Mouse (Mus musculus): ENCODE data around the gene Fxyd6. TPM values are rescaled to one million over a fixed set of nuclear protein-coding genes. Genes with fewer than 3 reads are reported as not detected.

Fxyd6 gene
- polyA plus RNA-seq (2015; fragmentation: Nextera tagmentation; extraction: Ambion mirVana): 679 and 766 TPM in 2 replicates

DNA sequence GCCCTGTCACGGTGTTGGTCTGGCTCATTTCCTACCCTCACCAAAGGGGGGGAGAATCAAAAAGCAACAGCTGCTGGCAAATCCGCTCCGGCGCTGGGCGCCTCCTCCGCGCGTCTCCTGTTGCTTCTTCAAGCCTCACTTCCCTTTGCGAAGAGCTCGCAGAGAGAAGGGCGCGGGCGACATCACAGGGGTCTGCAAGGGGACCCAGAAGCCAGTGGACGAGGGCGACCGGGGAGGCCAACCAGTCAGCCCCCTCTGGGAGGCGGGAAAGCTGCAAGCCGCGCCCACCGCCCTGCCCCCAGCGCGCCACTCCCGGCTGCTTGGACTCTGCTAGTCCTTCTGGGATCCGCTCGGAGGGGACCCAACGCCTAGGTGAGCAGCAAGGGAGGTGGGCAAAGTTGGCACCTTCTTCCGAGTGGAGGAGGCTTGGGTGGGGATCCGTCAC, at the start of gene Fxyd6:
Gene Fxyd6, plus strand, starts transcription at position 69 of the 445 bp plus-strand sequence.
- peak within 1 kb of the TSS; percentile 78 for H3K4me3 ChIP-seq (ENCODE audit: low read length)
- WGBS: under 1% methylated on average over 28 of the region's 28 CpGs
- peak within 1 kb of the TSS; percentile 84 for H3K4me2 ChIP-seq (ENCODE audit: low read length)
- peak within 1 kb of the TSS; percentile 88 for H3K27ac ChIP-seq (ENCODE audit: low read depth, low read length)
- no peaks in the 10 kb centered on the region for H3K27me3 ChIP-seq (replicated peaks; ENCODE audit: control insufficient read depth, insufficient read depth, low read length)
- ATAC-seq: peak; percentile 84
- peak within 1 kb of the TSS; percentile 85 for H3K9ac ChIP-seq (ENCODE audit: low read depth, low read length)
- H3K4me1 ChIP-seq (ENCODE audit: control insufficient read depth, insufficient read depth, low read depth, low read length): peaks cover 23% of the 10 kb centered on the region
- H3K9me3 ChIP-seq (ENCODE audit: control insufficient read depth, low read length): no peaks in the 10 kb centered on the region
- H3K36me3 ChIP-seq (ENCODE audit: control insufficient read depth, insufficient read depth, low read length): no peaks in the 10 kb centered on the region

DNA sequence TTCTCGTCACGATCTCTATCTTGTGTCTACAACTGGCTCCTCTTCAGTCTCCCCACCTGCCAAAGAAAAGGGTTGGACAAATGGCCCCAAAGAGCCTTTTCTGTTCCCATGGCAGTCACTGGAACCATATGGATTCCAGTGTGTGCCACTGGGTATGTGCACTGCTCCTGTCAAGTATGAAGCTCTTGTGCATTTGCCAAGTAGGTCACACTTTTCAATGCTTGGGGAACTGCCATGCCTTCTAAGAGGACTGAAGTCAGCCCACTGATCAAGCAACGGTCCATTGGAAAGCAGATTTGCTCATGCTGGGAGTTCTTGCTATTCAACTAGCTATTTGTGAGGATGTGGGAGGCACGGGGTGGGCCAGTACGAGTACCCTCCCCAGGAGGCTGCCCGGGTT, 48.5 kb upstream of the Fxyd6 start:
- H3K27ac ChIP-seq (ENCODE audit: low read depth, low read length): no peak overlapping the region
- H3K9me3 ChIP-seq (ENCODE audit: control insufficient read depth, low read length): no peaks in the 10 kb centered on the region
- H3K9ac ChIP-seq (ENCODE audit: low read depth, low read length): no peak overlapping the region
- no peaks in the 10 kb centered on the region for H3K36me3 ChIP-seq (ENCODE audit: control insufficient read depth, insufficient read depth, low read length)
- 66% methylated on average over 6 of the region's 6 CpGs for WGBS
- peak; percentile 58 for ATAC-seq
- no peaks in the 10 kb centered on the region for H3K4me1 ChIP-seq (ENCODE audit: control insufficient read depth, insufficient read depth, low read depth, low read length)
- no peak overlapping the region for H3K4me3 ChIP-seq (ENCODE audit: low read length)
- no peak overlapping the region for H3K4me2 ChIP-seq (ENCODE audit: low read length)
- no peaks in the 10 kb centered on the region for H3K27me3 ChIP-seq (replicated peaks; ENCODE audit: control insufficient read depth, insufficient read depth, low read length)

DNA sequence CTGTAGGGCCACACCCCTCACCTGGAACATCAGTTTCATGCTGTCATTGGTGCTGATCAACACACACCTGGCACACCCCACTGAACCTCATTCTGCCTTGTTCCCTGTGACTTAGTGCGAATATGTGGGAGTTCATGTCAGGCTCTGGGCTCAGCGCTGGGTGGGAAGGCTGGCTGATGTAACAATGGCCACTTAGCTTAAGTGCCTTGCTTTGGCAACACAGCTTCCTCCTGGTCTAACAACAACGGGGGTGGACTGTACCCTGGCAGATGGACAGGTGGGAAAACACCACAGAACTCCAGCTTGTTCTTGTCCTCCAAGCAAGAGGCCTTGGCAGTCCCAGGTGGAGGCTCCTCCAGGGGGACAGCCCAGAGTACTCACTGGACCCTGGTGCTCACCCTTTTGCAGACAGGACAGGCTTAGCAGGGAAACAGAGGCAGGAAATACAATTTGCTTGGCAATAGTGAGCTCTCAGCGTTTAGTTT, 48.0 kb upstream of the Fxyd6 start:
- 79% methylated on average over 4 of the region's 4 CpGs for WGBS
- Histone ChIP-seq H3K9me3 (ENCODE audit: control insufficient read depth, low read length) (no peaks in the 10 kb centered on the region), H3K4me3 (ENCODE audit: low read length) (no peak overlapping the region), H3K4me1 (ENCODE audit: control insufficient read depth, insufficient read depth, low read depth, low read length) (no peaks in the 10 kb centered on the region), H3K36me3 (ENCODE audit: control insufficient read depth, insufficient read depth, low read length) (no peaks in the 10 kb centered on the region), H3K9ac (ENCODE audit: low read depth, low read length) (no peak overlapping the region), H3K27ac (ENCODE audit: low read depth, low read length) (no peak overlapping the region), H3K4me2 (ENCODE audit: low read length) (no peak overlapping the region), H3K27me3 (replicated peaks; ENCODE audit: control insufficient read depth, insufficient read depth, low read length) (no peaks in the 10 kb centered on the region)
- ATAC-seq: no peak

DNA sequence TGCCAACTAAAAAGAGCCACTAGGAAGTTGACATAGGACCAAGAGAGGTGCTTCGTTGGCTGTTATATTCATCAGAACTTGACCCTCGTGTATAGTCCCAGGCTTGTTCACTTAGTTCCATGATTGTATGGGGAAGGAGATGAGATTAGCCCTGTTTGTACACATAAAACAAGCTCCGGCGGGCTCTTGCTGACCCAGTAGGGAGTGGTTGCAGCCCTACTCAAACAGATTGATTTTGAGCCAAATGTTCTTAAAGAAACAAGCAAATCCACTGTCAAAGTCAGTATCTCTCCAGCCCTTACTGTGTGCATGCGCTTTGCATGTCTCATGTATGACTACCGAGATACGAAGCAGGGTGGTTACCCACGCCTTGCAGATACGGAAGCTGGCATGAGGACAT, 43.6 kb upstream of the Fxyd6 start:
- no peaks in the 10 kb centered on the region for H3K9me3 ChIP-seq (ENCODE audit: control insufficient read depth, low read length)
- no peak overlapping the region for H3K27ac ChIP-seq (ENCODE audit: low read depth, low read length)

DNA sequence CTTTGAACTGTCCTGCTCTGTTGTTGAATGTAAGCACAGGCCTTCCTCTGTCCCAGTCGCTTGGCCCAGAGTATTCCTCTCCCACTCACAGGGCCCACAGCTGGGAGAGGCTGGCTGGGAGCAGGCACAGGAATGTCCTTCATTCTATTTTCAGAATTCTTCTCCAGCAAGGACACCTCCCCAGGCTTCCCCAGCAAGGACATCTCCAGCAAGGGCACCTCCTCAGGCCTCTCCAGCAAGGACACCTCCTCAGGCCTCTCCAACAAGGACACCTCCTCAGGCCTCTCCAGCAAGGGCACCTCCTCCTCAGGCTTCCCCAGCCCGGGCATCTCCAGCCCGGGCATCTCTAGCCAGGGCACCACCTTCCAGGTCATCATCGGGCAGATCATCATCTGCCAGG, 41.7 kb upstream of the Fxyd6 start:
- H3K4me3 ChIP-seq (ENCODE audit: low read length): no peak overlapping the region
- H3K9me3 ChIP-seq (ENCODE audit: control insufficient read depth, low read length): no peaks in the 10 kb centered on the region

More for the DNA sequence above, 43.6 kb upstream of the Fxyd6 start:
- 93% methylated on average over 9 of the region's 9 CpGs for WGBS
- no peak for ATAC-seq
- no peak overlapping the region for H3K9ac ChIP-seq (ENCODE audit: low read depth, low read length)
- no peak overlapping the region for H3K4me2 ChIP-seq (ENCODE audit: low read length)
- no peak overlapping the region for H3K4me3 ChIP-seq (ENCODE audit: low read length)
- no peaks in the 10 kb centered on the region for H3K27me3 ChIP-seq (replicated peaks; ENCODE audit: control insufficient read depth, insufficient read depth, low read length)
- no peaks in the 10 kb centered on the region for H3K36me3 ChIP-seq (ENCODE audit: control insufficient read depth, insufficient read depth, low read length)
- no peaks in the 10 kb centered on the region for H3K4me1 ChIP-seq (ENCODE audit: control insufficient read depth, insufficient read depth, low read depth, low read length)

DNA sequence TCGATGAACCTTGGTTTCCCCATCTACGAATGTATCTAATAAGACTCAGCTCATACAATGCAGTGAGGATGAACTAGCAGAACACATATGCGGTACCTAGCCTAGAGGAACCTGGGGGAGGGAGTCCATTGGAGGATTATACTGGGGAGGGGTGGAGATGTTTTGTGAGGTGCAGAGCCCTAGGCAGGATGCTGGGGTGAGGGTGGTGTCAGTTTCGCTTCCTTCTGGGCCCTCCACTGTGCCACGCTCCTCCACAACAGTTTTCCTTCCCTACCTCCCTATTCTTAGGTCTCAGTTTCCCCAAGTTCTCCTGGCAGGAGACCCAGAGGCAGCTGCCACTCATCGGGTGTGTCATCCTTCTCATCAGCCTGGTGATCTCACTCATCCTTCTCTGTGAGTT, 40.4 kb upstream of the Fxyd6 start:
- WGBS: 92% methylated on average over 6 of the region's 6 CpGs
- ATAC-seq: no peak
- no peak overlapping the region for H3K4me2 ChIP-seq (ENCODE audit: low read length)
- no peaks in the 10 kb centered on the region for H3K4me1 ChIP-seq (ENCODE audit: control insufficient read depth, insufficient read depth, low read depth, low read length)
- no peak overlapping the region for H3K4me3 ChIP-seq (ENCODE audit: low read length)
- no peak overlapping the region for H3K9ac ChIP-seq (ENCODE audit: low read depth, low read length)
- no peaks in the 10 kb centered on the region for H3K36me3 ChIP-seq (ENCODE audit: control insufficient read depth, insufficient read depth, low read length)
- H3K9me3 ChIP-seq (ENCODE audit: control insufficient read depth, low read length): no peaks in the 10 kb centered on the region
- H3K27ac ChIP-seq (ENCODE audit: low read depth, low read length): no peak overlapping the region
- no peaks in the 10 kb centered on the region for H3K27me3 ChIP-seq (replicated peaks; ENCODE audit: control insufficient read depth, insufficient read depth, low read length)

More for the DNA sequence above, 41.7 kb upstream of the Fxyd6 start:
- no peaks in the 10 kb centered on the region for H3K36me3 ChIP-seq (ENCODE audit: control insufficient read depth, insufficient read depth, low read length)
- 90% methylated on average over 4 of the region's 4 CpGs for WGBS
- no peak for ATAC-seq
- H3K4me1 ChIP-seq (ENCODE audit: control insufficient read depth, insufficient read depth, low read depth, low read length): no peaks in the 10 kb centered on the region
- H3K27ac ChIP-seq (ENCODE audit: low read depth, low read length): no peak overlapping the region
- no peak overlapping the region for H3K9ac ChIP-seq (ENCODE audit: low read depth, low read length)
- H3K4me2 ChIP-seq (ENCODE audit: low read length): no peak overlapping the region
- H3K27me3 ChIP-seq (replicated peaks; ENCODE audit: control insufficient read depth, insufficient read depth, low read length): no peaks in the 10 kb centered on the region

DNA sequence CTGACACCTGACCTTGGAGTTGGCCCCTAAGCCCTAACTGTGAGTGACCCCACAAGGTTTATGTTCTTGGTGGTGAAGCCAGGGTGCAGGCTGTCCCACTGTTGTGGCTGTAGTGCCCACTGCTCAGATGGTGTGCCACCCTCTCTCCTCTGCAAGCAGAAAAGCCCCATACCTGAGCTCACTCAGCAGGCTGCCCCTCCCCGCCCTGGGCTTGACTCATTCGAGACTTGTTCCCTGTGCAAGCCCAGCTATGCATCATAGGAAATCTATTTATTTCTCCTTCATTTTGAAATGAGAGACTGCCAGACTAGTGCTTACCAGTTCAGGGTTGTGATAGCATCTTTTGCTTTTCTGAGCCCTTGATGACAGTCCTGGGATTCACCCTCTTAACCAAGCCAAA, 32.6 kb upstream of the Fxyd6 start:
- 75% methylated on average over 2 of the region's 2 CpGs for WGBS
- no peaks in the 10 kb centered on the region for H3K36me3 ChIP-seq (ENCODE audit: control insufficient read depth, insufficient read depth, low read length)
- no peak overlapping the region for H3K4me3 ChIP-seq (ENCODE audit: low read length)
- H3K9me3 ChIP-seq (ENCODE audit: control insufficient read depth, low read length): no peaks in the 10 kb centered on the region
- ATAC-seq: no peak
- no peak overlapping the region for H3K9ac ChIP-seq (ENCODE audit: low read depth, low read length)
- no peak overlapping the region for H3K27ac ChIP-seq (ENCODE audit: low read depth, low read length)
- H3K4me2 ChIP-seq (ENCODE audit: low read length): no peak overlapping the region
- H3K27me3 ChIP-seq (replicated peaks; ENCODE audit: control insufficient read depth, insufficient read depth, low read length): no peaks in the 10 kb centered on the region
- no peaks in the 10 kb centered on the region for H3K4me1 ChIP-seq (ENCODE audit: control insufficient read depth, insufficient read depth, low read depth, low read length)

DNA sequence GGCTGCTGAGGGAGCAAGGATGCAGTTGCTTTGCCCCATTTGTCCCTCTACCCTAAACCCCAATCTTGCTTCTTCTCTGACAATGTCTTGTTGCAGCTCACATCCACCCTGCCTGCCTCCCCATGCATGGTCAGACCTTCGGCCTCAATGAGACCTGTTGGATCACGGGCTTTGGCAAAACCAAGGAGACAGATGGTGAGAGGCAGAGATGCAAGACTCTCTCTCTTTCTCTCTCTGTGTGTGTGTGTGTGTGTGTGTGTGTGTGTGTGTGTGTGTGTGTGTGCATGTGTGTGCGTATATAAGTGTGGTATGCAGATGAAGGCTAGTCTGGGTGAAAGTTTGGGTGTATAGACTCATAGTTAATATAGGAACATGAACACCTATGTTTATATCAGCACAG, 26.9 kb upstream of the Fxyd6 start:
- Histone ChIP-seq H3K9ac (ENCODE audit: low read depth, low read length) (no peak overlapping the region), H3K27ac (ENCODE audit: low read depth, low read length) (no peak overlapping the region), H3K4me3 (ENCODE audit: low read length) (no peak overlapping the region), H3K4me1 (ENCODE audit: control insufficient read depth, insufficient read depth, low read depth, low read length) (no peaks in the 10 kb centered on the region), H3K4me2 (ENCODE audit: low read length) (no peak overlapping the region), H3K36me3 (ENCODE audit: control insufficient read depth, insufficient read depth, low read length) (no peaks in the 10 kb centered on the region), H3K9me3 (ENCODE audit: control insufficient read depth, low read length) (no peaks in the 10 kb centered on the region), H3K27me3 (replicated peaks; ENCODE audit: control insufficient read depth, insufficient read depth, low read length) (no peaks in the 10 kb centered on the region)
- 87% methylated on average over 3 of the region's 3 CpGs for WGBS
- ATAC-seq: no peak

DNA sequence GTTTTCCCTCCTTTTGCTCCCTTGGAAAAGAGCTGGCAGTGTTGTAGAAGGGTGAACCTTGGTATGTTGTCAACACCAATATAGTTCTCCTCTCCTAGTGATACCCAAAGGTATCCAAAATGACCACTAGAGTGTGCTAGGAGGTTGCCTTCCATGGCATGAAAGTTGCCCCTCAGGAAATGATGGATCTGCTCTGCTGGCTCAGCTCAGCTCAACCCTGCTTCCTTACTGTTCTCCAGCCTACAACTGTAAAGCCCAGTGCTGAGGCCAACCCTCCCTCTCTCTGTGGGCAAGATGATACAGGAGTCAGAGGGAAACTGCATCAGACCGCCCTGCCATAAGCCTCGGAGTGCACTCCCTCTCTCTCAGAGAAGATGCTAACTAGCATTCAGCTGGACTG, 24.5 kb upstream of the Fxyd6 start:
- ATAC-seq: peak; percentile 78
- Histone ChIP-seq H3K4me3 (ENCODE audit: low read length) (no peak overlapping the region), H3K4me2 (ENCODE audit: low read length) (no peak overlapping the region), H3K9ac (ENCODE audit: low read depth, low read length) (no peak overlapping the region), H3K27ac (ENCODE audit: low read depth, low read length) (no peak overlapping the region), H3K27me3 (replicated peaks; ENCODE audit: control insufficient read depth, insufficient read depth, low read length) (no peaks in the 10 kb centered on the region), H3K36me3 (ENCODE audit: control insufficient read depth, insufficient read depth, low read length) (no peaks in the 10 kb centered on the region), H3K4me1 (ENCODE audit: control insufficient read depth, insufficient read depth, low read depth, low read length) (no peaks in the 10 kb centered on the region), H3K9me3 (ENCODE audit: control insufficient read depth, low read length) (no peaks in the 10 kb centered on the region)
- 63% methylated on average over 2 of the region's 2 CpGs for WGBS

DNA sequence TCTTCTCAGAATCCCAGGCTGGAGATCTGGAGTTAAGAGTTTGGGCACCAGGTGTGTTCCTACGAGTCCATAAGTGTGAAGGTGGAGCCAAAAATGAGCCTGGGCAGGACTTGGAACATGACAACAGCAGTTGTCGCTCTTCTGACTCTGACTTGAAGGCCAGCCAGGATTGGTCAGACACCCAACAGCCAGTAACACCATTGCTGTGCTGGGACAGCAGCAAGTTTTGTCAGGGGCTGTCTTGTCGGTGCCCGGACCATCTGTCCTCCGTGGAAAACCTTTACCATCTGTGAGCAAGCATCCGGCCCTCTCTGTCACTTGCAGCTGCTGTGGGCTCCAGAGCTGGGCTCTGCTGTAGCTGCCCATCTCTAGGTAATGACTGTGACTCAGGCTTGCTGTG, 23.7 kb upstream of the Fxyd6 start:
- Histone ChIP-seq H3K4me3 (ENCODE audit: low read length) (no peak overlapping the region), H3K9ac (ENCODE audit: low read depth, low read length) (no peak overlapping the region), H3K9me3 (ENCODE audit: control insufficient read depth, low read length) (no peaks in the 10 kb centered on the region), H3K4me2 (ENCODE audit: low read length) (no peak overlapping the region), H3K27ac (ENCODE audit: low read depth, low read length) (no peak overlapping the region), H3K4me1 (ENCODE audit: control insufficient read depth, insufficient read depth, low read depth, low read length) (no peaks in the 10 kb centered on the region), H3K27me3 (replicated peaks; ENCODE audit: control insufficient read depth, insufficient read depth, low read length) (no peaks in the 10 kb centered on the region), H3K36me3 (ENCODE audit: control insufficient read depth, insufficient read depth, low read length) (no peaks in the 10 kb centered on the region)
- 59% methylated on average over 6 of the region's 6 CpGs for whole genome bisulfite sequencing
- ATAC-seq: 0 out of 2 replicates have a peak, but pooled peaks have one; percentile 45
